Mouse (Mus musculus) gastrocnemius, adult 18-20 months (tissue): ENCODE results near the gene Mast3. TPM values are rescaled to one million over a fixed set of nuclear protein-coding genes. Genes with fewer than 3 reads are reported as not detected.
A peak's percentile ranks its signal among the peaks of the same experiment; 100 is the strongest.
"Not testable (repeated sequence)": the region's sequence is repeated elsewhere in the genome, so short reads cannot be mapped to it uniquely, and the experiment has no call there.

Source experiments
- DNase-seq: peaks from one replicate; pipeline ENCODE4 v3.0.0; 2021; ENCODE audit warnings: low spot score
- total RNA-seq, 2 experiments: library from RNA; stranded (reverse); gene quantifications; 2 replicates each; pipeline ENCODE4 v1.2.3; 2021

Gene Mast3
- total RNA-seq, 2 experiments from 2014 or later: 2.7 TPM

GRCm38 (mm10) chr8:70836666-70837065 is 31.8 kb upstream of the Mast3 start:
- DNase-seq: no peak

DNA sequence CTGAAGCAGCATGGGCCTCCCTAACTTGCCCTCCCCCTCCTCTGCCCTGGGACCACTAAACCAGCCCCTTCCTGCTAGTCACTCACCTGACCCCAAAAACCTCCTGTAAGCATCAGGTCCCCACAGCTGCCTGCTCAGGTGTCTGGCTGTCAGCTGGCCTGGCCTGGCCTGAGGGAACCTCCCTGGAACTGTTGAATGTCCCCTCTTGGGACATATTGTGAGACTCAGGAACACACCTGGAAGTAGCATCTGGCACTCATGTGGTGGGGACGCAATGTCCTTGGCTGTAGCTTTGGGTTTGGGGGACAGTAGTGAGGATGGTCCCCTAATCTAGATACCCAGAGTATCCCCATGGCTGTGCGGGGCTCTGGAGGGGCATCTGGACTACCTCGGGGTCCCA is 29.2 kb upstream of the Mast3 start:
- peak; percentile 83 for DNase-seq

DNA sequence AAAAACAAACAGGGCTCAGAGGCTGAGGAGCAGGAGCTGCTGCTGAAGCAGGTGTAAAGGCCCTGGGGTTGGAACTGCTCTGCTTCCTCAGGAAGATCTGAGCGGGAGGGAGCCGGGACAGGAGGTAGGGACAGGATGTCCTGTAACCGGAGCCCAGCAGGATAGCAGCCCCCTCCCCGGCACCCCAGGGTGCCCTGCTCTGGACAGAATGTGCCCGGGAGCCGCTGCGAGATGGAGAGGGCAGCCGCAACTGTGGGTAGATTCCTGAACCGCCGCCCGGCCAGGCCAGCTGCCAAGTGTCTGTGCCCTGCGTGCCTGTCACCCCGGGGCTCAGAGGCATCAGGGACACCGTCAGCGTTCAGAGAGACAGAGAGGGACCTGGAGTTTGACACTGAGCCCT is 28.7 kb upstream of the Mast3 start:
- DNase-seq: peak; percentile 95

DNA sequence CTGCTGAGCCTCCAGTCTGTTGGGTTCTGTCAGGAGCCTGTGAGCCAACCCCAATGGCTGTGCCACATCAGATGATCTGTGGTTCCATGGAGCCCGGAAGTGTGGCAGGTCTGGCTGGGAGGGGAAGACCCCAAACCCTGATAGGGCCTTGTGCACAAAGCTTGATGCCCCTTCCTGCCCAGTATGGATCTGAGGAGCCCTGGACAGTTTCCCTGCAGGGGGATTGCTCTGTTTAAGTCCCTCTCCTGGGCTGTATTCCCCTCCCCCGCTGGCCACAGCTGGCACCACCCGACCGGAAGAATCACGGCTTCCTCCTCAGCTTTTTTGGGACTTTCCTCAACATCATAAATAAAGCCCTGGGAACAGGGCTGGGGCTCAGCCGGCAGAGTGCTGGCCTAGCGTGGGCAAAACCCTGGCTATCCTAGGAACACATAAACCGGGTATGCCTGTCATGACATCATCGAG is 28.2 kb upstream of the Mast3 start:
- peak; percentile 56 for DNase-seq

GRCm38 (mm10) chr8:70832371-70832770 is 27.5 kb upstream of the Mast3 start:
- DNase-seq: peak; percentile 83

- DNase-seq: peak; percentile 89
These were observed 26.7 kb upstream of the Mast3 start for GRCm38 (mm10) chr8:70831517-70831916.

DNA sequence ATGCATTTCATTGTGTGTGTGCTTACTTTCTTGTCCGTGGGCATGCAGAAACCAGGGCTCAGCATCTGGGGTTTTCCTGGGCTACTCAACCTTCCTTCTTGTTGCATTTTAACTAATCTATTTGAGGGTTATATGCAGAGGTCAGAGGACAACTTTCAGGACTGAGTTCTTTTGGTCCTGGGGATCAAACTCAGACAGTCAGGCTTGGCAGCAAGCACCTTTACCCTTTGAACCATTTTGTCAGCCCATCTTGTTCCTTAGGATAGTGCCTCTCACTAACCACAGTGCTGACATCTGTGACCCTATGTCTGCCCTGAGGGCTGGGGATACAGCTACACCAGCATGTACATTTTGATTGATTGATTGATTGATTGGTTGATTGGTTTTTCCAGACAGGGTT is 22.9 kb upstream of the Mast3 start:
- DNase-seq: no peak

GRCm38 (mm10) chr8:70827010-70827409 is 22.2 kb upstream of the Mast3 start:
- DNase-seq: no peak

- DNase-seq: peak; percentile 73
These were observed 21.0 kb upstream of the Mast3 start for GRCm38 (mm10) chr8:70825816-70826215.

GRCm38 (mm10) chr8:70823802-70824201 is 18.9 kb upstream of the Mast3 start:
- DNase-seq: peak; percentile 61

GRCm38 (mm10) chr8:70822594-70822993 is 17.7 kb upstream of the Mast3 start:
- not testable (repeated sequence) for DNase-seq

DNA sequence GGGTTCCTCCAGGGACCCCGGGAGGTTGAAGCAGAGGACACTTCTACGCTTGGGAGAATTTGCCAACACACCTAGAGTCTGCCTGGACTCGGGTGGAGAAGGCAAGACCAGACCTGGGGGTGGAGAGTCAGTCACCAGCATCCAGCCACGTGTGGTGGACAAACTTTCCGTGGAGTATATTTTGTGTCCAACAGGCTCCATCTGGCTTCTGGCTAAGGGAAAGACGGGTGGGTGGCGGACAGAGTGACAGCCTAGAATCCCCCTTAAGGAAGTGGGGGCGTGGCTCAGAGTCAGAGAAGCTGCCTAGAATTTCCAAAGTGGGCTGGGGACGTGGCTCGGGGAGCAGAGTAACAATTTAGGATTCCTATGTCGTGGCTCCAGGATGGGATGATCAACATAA is 17.1 kb upstream of the Mast3 start:
- no peak for DNase-seq

GRCm38 (mm10) chr8:70821399-70821962 is 16.6 kb upstream of the Mast3 start:
- peak; percentile 80 for DNase-seq

- peak; percentile 73 for DNase-seq
These were observed 15.5 kb upstream of the Mast3 start for GRCm38 (mm10) chr8:70820101-70820935.

- DNase-seq: peak; percentile 59
These were observed 11.8 kb upstream of the Mast3 start for GRCm38 (mm10) chr8:70816679-70817078.

GRCm38 (mm10) chr8:70812885-70813284 is 8.0 kb upstream of the Mast3 start:
- no peak for DNase-seq

GRCm38 (mm10) chr8:70812055-70812454 is 7.2 kb upstream of the Mast3 start:
- DNase-seq: no peak

GRCm38 (mm10) chr8:70810962-70811680 is 6.3 kb upstream of the Mast3 start:
- no peak for DNase-seq

GRCm38 (mm10) chr8:70808955-70809701 is 4.3 kb upstream of the Mast3 start:
- no peak for DNase-seq

DNA sequence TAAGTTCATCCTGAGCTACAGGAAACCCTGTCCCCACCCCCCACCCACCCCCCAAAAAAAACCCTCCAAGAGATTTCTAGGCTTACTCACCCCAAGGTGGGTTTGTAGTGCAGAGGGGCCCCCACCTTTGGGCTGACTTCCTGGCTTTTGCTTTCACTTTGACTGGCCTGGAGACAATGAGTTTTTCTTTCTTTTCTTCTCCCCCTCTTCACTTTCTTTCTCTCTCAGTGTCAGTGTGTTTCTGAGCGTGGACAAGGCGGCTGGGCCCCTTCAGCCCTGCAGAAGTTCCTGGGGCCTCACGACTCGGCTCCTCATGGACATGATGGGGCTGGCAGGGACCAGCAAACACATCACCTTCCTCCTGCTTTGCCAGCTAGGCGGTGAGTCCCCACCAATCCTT is 3.4 kb upstream of the Mast3 start, which contains the start of gene Il12rb1:
TSS of gene Il12rb1 (plus strand) at position 211 of the 400 bp plus-strand sequence.
- no peak for DNase-seq

DNA sequence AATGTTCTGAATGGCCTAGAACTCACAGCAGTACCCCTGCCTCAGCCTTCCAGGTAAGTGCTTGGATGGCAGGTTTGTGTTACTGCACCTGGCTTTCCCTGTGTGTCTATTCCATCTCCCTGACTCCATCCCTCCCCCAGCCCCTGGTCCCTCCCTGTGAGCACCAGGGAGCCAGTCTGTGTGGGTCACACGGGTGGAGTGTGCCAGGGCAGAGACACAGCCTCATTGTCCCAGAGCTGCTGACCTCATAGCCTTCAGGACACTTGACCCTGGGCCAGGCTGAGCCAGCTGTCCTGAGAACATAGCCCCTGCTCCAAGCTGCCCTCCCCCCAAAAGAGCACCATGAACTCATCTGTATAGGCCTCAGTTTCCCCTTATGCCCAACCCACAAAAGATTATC is 2.5 kb upstream of the Mast3 start:
- DNase-seq: no peak
